Mouse (Mus musculus) lung, postnatal 0 days (tissue): ENCODE measurements around the gene Tmem40. TPM values are rescaled to one million over a fixed set of nuclear protein-coding genes. Genes with fewer than 3 reads are reported as not detected.

ENCODE experiments used
- ATAC-seq: fragments of 200-750 bp; cut with Nextera tagmentation; 2 replicates; pipeline ENCODE4 v1.8.0; 2017; ENCODE audit warnings: moderate library complexity
- DNase-seq: peaks from one replicate; pipeline ENCODE4 v3.0.0-alpha.2; 2016; ENCODE audit warnings: low spot score
- H3K27ac ChIP-seq: fragments of 300-500 bp; sonication (generic); 2 replicates; pipeline ENCODE4 v1.5.1; 2014; ENCODE audit warnings: antibody characterized with exemption, mild to moderate bottlenecking, low read length, mixed read lengths
- H3K27me3 ChIP-seq: fragments of 300-500 bp; sonication (generic); replicated peaks from 2 replicates; pipeline ENCODE4 v1.6.1; 2014; ENCODE audit warnings: low read length, mixed read lengths; ENCODE audit not compliant: insufficient read depth
- H3K36me3 ChIP-seq: fragments of 300-500 bp; sonication (generic); 2 replicates; pipeline ENCODE4 v1.6.1; 2014; ENCODE audit warnings: low read length, mixed read lengths; ENCODE audit not compliant: insufficient read depth
- H3K4me1 ChIP-seq: fragments of 300-500 bp; sonication (generic); 2 replicates; pipeline ENCODE4 v1.6.1; 2014; ENCODE audit warnings: antibody characterized with exemption, low read depth, low read length, mixed read lengths; ENCODE audit not compliant: insufficient read depth
- H3K4me2 ChIP-seq: fragments of 300-500 bp; sonication (generic); replicated peaks from 2 replicates; pipeline ENCODE4 v1.6.1; 2014; ENCODE audit warnings: low read depth, mild to moderate bottlenecking, low read length, moderate library complexity, mixed read lengths
- H3K4me3 ChIP-seq: fragments of 300-500 bp; sonication (generic); 2 replicates; pipeline ENCODE4 v1.5.1; 2014; ENCODE audit warnings: low read depth, low read length
- H3K9ac ChIP-seq: fragments of 300-500 bp; sonication (generic); replicated peaks from 2 replicates; pipeline ENCODE4 v1.6.1; 2014; ENCODE audit warnings: low read depth, mild to moderate bottlenecking
- H3K9me3 ChIP-seq: fragments of 300-500 bp; sonication (generic); 2 replicates; pipeline ENCODE4 v1.6.1; 2016; ENCODE audit warnings: low read length, mixed read lengths
- CTCF ChIP-seq: IDR thresholded peaks from 2 replicates; pipeline ENCODE4 v1.5.1; 2016; ENCODE audit warnings: antibody characterized with exemption, mild to moderate bottlenecking
- EP300 ChIP-seq: IDR thresholded peaks from 2 replicates; pipeline ENCODE4 v1.6.1; 2016; ENCODE audit warnings: antibody characterized with exemption, mild to moderate bottlenecking, control low read depth
- WGBS: fragments of 180-500 bp; shearing (Covaris S2); extraction: QIAGEN DNeasy Blood & Tissue Kit; methylation state at CpG from one replicate; pipeline ENCODE4 v1.1.7; 2014; 5-methylcytosine and 5-hydroxymethylcytosine counted together
- polyA plus RNA-seq: library from polyadenylated mRNA; unstranded; fragments of >200 nt; fragmentation: Nextera tagmentation; extraction: Ambion mirVana; gene quantifications from 2 replicates; pipeline ENCODE4 v1.2.1, GENCODE M21; 2015

Gene Tmem40
- polyA plus RNA-seq, 1 experiment from 2014 or later = 5.5 TPM

DNA sequence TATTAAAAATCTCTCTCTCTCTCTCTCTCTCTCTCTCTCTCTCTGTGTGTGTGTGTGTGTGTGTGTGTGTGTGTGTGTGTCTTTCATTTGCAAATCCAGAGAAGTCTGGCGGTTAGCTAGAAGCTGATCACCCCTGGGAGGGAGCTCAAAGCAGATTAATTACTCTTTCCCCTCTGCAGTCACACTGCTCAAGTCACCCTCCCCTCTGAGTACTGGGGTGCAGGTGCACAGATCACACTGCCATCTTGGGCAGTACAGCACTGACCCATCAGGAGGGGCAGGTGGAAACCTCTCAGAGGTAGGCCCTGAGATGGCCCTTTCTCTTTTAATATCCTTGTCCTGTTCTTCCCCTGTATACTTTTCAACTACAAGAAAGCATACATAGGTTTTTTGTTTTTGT is 15.9 kb downstream of the Tmem40 start:
- Histone ChIP-seq H3K9ac (no peak overlapping the region), H3K36me3 (no peaks in the 10 kb centered on the region), H3K4me3 (no peak overlapping the region), H3K4me2 (no peak overlapping the region), H3K9me3 (no peaks in the 10 kb centered on the region), H3K27ac (no peak overlapping the region), H3K27me3 (no peaks in the 10 kb centered on the region), H3K4me1 (no peaks in the 10 kb centered on the region)
- 41% methylated on average over 1 of the region's 1 CpGs for WGBS
- ATAC-seq (no peak), DNase-seq (no peak)
- TF ChIP-seq CTCF (no peak), EP300 (no peak)

DNA sequence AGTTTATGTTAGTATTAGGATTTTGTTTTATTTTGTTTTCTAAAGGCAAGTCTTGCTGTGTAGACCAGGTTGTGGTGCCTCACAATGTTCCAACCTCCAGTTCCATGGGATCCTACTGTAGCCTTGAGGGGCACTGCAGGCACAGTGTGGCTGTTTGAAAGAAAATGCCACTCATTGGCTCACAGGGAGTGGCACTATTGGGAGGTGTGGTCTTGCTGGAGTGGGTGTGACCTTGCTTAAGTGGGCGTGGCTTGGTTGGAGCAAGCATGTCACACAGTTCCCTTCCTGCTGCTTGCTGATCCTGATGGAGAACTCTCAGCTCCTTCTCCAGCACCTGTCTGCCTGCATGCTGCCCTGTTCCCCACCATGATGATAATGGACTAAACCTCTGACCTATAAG is 18.6 kb downstream of the Tmem40 start:
- peak; percentile 61 for ATAC-seq
- Histone ChIP-seq H3K27me3 (no peaks in the 10 kb centered on the region), H3K9me3 (no peaks in the 10 kb centered on the region), H3K4me2 (no peak overlapping the region), H3K4me3 (no peak overlapping the region), H3K9ac (no peak overlapping the region), H3K36me3 (no peaks in the 10 kb centered on the region), H3K4me1 (no peaks in the 10 kb centered on the region), H3K27ac (no peak overlapping the region)
- 6% methylated on average over 1 of the region's 1 CpGs for WGBS
- DNase-seq = peak; percentile 48
- TF ChIP-seq EP300 (no peak), CTCF (peak; percentile 16; the same call in 1 of the 2 replicates)

DNA sequence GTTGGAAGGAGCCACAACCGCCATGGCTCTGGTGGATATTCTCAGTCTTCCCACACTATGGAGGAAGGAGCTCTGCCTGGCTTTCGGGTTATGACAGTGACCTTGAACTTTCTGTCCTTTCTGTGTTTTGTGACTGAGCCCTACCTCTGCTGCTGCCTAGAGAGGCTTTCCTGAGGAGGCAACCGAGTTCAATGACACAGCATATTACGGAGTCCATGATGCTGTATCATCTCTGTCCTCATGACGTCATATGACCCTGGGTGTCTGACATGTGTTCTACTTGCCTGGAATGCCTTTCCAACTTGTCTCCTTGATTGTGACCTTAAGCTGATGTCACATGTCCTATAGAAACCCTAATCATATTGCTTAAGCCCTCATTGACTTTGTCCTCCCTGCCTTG is 23.2 kb downstream of the Tmem40 start:
- WGBS = 83% methylated on average over 5 of the region's 5 CpGs
- no peak overlapping the region for H3K27ac ChIP-seq

GRCm38 (mm10) chr6:115734909-115735308 is 27.3 kb downstream of the Tmem40 start:
- TF ChIP-seq EP300 (no peak), CTCF (peak; percentile 64)
- Histone ChIP-seq H3K36me3 (no peaks in the 10 kb centered on the region), H3K27me3 (no peaks in the 10 kb centered on the region), H3K27ac (no peak overlapping the region), H3K4me2 (no peak overlapping the region), H3K9me3 (no peaks in the 10 kb centered on the region), H3K4me3 (no peak overlapping the region), H3K4me1 (no peaks in the 10 kb centered on the region; the same call in 1 of the 2 replicates), H3K9ac (no peak overlapping the region)
- ATAC-seq = no peak
- 64% methylated on average over 4 of the region's 4 CpGs for WGBS
- peak; percentile 28 for DNase-seq

More for the DNA sequence above, 23.2 kb downstream of the Tmem40 start:
- ATAC-seq = no peak
- no peak for TF ChIP-seq CTCF
- no peak for TF ChIP-seq EP300
- no peak for DNase-seq
- Histone ChIP-seq H3K36me3 (no peaks in the 10 kb centered on the region), H3K4me2 (no peak overlapping the region), H3K9me3 (no peaks in the 10 kb centered on the region), H3K27me3 (no peaks in the 10 kb centered on the region), H3K4me1 (no peaks in the 10 kb centered on the region), H3K4me3 (no peak overlapping the region), H3K9ac (no peak overlapping the region)

DNA sequence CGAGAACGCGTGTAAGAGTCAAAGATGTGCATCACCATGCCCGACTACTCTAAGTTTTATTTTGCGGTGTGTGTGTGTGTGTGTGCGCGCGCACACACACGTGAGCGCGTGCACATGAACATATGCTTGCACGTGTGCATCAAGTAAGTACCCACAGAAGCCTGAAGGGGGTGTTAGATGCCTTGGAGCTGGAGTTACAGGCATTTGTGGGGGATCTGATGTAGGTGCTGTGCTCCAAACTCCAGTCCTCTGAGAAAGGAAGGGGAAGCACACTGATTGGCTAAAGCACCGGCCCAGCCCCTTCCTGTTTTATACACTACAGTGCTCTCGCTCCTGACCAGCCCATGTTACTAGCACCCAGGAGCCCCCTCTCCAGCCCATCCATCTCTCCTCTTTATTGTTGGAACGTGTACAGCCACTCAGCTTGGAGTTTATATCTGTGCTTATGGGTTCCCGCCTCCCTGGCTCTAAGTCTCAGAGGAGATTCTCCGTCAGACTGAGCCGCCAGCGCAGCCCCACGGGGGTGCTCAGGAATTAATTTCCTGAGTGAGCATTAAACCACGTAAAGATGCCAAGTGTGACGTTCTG is 29.8 kb downstream of the Tmem40 start:
- no peak for DNase-seq
- Histone ChIP-seq H3K4me2 (no peak overlapping the region), H3K36me3 (no peaks in the 10 kb centered on the region), H3K4me1 (no peaks in the 10 kb centered on the region; the same call in 1 of the 2 replicates), H3K27ac (no peak overlapping the region), H3K4me3 (no peak overlapping the region), H3K9ac (no peak overlapping the region), H3K27me3 (no peaks in the 10 kb centered on the region), H3K9me3 (no peaks in the 10 kb centered on the region)
- TF ChIP-seq CTCF = peak; percentile 17
- no peak for TF ChIP-seq EP300
- WGBS = 73% methylated on average over 22 of the region's 22 CpGs
- ATAC-seq = no peak

DNA sequence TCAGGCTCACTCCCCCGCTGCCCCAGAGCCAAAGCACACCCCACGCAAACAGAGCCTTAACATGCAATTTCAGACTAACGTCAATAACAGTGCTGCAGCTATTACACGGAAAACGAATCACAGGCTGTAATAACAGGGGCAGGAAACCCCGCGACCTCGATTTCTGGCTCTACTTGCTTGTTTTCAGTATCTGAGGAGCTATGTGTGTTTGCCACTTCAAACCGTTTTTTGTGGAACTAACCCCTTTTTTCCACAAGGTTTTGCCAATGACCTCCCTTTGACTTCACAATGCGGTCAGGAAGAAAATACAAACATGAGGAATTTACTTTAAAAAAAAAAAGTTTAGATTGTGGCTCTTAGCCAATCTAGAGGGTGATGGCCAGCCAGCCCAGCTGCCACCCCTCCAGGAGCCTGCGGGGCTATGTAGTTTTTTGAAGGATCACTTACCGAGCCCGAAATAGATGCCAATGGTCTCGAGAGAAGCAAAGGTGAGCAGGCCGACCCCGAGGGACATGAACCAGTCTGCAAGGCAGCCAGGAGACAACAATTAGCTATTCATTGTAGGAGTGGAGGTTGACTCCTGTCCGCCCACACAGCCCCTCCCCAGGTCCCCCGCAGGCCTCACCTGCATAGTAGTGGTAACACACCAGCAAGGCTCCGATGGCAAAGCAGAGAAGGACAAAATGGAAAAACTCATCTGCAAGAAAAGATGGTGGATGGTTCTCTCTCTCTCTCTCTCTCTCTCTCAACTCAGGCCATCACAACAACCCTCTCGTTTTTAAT is 31.5 kb downstream of the Tmem40 start:
- Histone ChIP-seq H3K9me3 (no peaks in the 10 kb centered on the region), H3K4me1 (no peaks in the 10 kb centered on the region; the same call in 1 of the 2 replicates), H3K9ac (no peak overlapping the region), H3K36me3 (no peaks in the 10 kb centered on the region), H3K27me3 (no peaks in the 10 kb centered on the region), H3K4me3 (no peak overlapping the region), H3K4me2 (peak overlapping the region; percentile 29), H3K27ac (no peak overlapping the region)
- TF ChIP-seq EP300 = no peak
- TF ChIP-seq CTCF = no peak
- 29% methylated on average over 20 of the region's 20 CpGs for whole genome bisulfite sequencing
- peak; percentile 65 for DNase-seq
- ATAC-seq = peak; percentile 47
